Mouse (Mus musculus): ENCODE measurements around the gene Sh2b3.

GRCm38 (mm10) chr5:121766038-121766773, 71.2 kb downstream of the Sh2b3 start:
- peak; percentile 46 for TF ChIP-seq CTCF (IDR thresholded peaks at IDR 0.05)
- no peak for TF ChIP-seq EP300 (IDR thresholded peaks at IDR 0.05)
